Mouse (Mus musculus) stomach, postnatal 0 days (tissue): ENCODE results near the gene Zfp382. TPM values are rescaled to one million over a fixed set of nuclear protein-coding genes. Genes with fewer than 3 reads are reported as not detected.
A peak's percentile ranks its signal among the peaks of the same experiment; 100 is the strongest.

Experiments used
- ATAC-seq: fragments of 200-750 bp; cut with Nextera tagmentation; 2 replicates; pipeline ENCODE4 v1.8.0; 2017; ENCODE audit not compliant: low FRiP score, low TSS enrichment
- DNase-seq: peaks from one replicate; pipeline ENCODE4 v3.0.0-alpha.2; 2016; ENCODE audit warnings: low spot score
- H3K27ac ChIP-seq: fragments of 300-500 bp; sonication (generic); replicated peaks from 2 replicates; pipeline ENCODE4 v1.5.1; 2014; ENCODE audit warnings: mild to moderate bottlenecking, control low read depth
- H3K27me3 ChIP-seq: fragments of 300-500 bp; sonication (generic); 2 replicates; pipeline ENCODE4 v1.6.1; 2014; ENCODE audit warnings: low read length; ENCODE audit not compliant: control insufficient read depth, insufficient read depth
- H3K36me3 ChIP-seq: fragments of 300-500 bp; sonication (generic); 2 replicates; pipeline ENCODE4 v1.6.1; 2014; ENCODE audit warnings: low read length, mixed read lengths; ENCODE audit not compliant: control insufficient read depth, insufficient read depth
- H3K4me1 ChIP-seq: fragments of 300-500 bp; sonication (generic); replicated peaks from 2 replicates; pipeline ENCODE4 v1.6.1; 2014; ENCODE audit warnings: antibody characterized with exemption; ENCODE audit not compliant: control insufficient read depth, insufficient read depth
- H3K4me2 ChIP-seq: fragments of 300-500 bp; sonication (generic); replicated peaks from 2 replicates; pipeline ENCODE4 v1.6.1; 2014; ENCODE audit warnings: low read depth, mild to moderate bottlenecking, control low read depth, moderate library complexity
- H3K4me3 ChIP-seq: fragments of 300-500 bp; sonication (generic); 2 replicates; pipeline ENCODE4 v1.5.1; 2014; ENCODE audit warnings: low read depth, low read length, control low read depth
- H3K9ac ChIP-seq: fragments of 300-500 bp; sonication (generic); 2 replicates; pipeline ENCODE4 v1.6.1; 2014; ENCODE audit warnings: mild to moderate bottlenecking, low read length, control low read depth, mixed read lengths
- H3K9me3 ChIP-seq: fragments of 300-500 bp; sonication (generic); 2 replicates; pipeline ENCODE4 v1.6.1; 2016; ENCODE audit warnings: low read length; ENCODE audit not compliant: control insufficient read depth
- CTCF ChIP-seq: IDR thresholded peaks from 2 replicates; pipeline ENCODE4 v1.5.1; 2016; ENCODE audit warnings: antibody characterized with exemption, low read depth, mild to moderate bottlenecking, moderate library complexity
- EP300 ChIP-seq: optimal IDR thresholded peaks from 2 replicates; pipeline ENCODE3; 2016; ENCODE audit warnings: antibody characterized with exemption
- WGBS: fragments of 180-500 bp; shearing (Covaris S2); extraction: QIAGEN DNeasy Blood & Tissue Kit; methylation state at CpG from one replicate; pipeline ENCODE4 v1.1.7; 2014; 5-methylcytosine and 5-hydroxymethylcytosine counted together
- polyA plus RNA-seq: library from polyadenylated mRNA; unstranded; fragments of >200 nt; fragmentation: Nextera tagmentation; extraction: Ambion mirVana; gene quantifications from 2 replicates; pipeline ENCODE4 v1.2.1, GENCODE M21; 2015

Gene Zfp382
- polyA plus RNA-seq, 1 experiment from 2014 or later: 3.0 TPM

GRCm38 (mm10) chr7:30090970-30091585 lies 30.7 kb upstream of the Zfp382 start:
- Histone ChIP-seq H3K9ac (peak overlapping the region; percentile 23; the same call in 1 of the 2 replicates), H3K9me3 (no peaks in the 10 kb centered on the region), H3K36me3 (no peaks in the 10 kb centered on the region), H3K27me3 (no peaks in the 10 kb centered on the region), H3K27ac (no peak overlapping the region), H3K4me1 (peaks cover 7% of the 10 kb centered on the region), H3K4me2 (peak overlapping the region; percentile 62), H3K4me3 (peak overlapping the region; percentile 60)
- 4% methylated on average over 9 of the region's 9 CpGs for WGBS
- TF ChIP-seq EP300: no peak
- TF ChIP-seq CTCF: peak; percentile 77
- no peak for ATAC-seq
- DNase-seq: no peak

- H3K27ac ChIP-seq: no peak overlapping the region
- no peak overlapping the region for H3K4me3 ChIP-seq
- no peak for DNase-seq
- no peaks in the 10 kb centered on the region for H3K27me3 ChIP-seq
- no peak overlapping the region for H3K4me2 ChIP-seq
- WGBS: 83% methylated on average over 9 of the region's 9 CpGs
- TF ChIP-seq EP300 (no peak), CTCF (no peak)
- peaks cover 7% of the 10 kb centered on the region for H3K4me1 ChIP-seq
- ATAC-seq: no peak
- no peaks in the 10 kb centered on the region for H3K36me3 ChIP-seq
- no peaks in the 10 kb centered on the region for H3K9me3 ChIP-seq
- no peak overlapping the region for H3K9ac ChIP-seq
Observed at GRCm38 (mm10) chr7:30092666-30093065, 29.1 kb upstream of the Zfp382 start.

- peak overlapping the region; percentile 76 for H3K4me3 ChIP-seq
- H3K27ac ChIP-seq: no peak overlapping the region; the same call in 1 of the 2 replicates
- no peaks in the 10 kb centered on the region for H3K27me3 ChIP-seq
- WGBS: 67% methylated on average over 6 of the region's 6 CpGs
- no peaks in the 10 kb centered on the region for H3K9me3 ChIP-seq
- TF ChIP-seq EP300 (no peak), CTCF (no peak)
- H3K4me1 ChIP-seq: peaks cover 7% of the 10 kb centered on the region
- peak overlapping the region; percentile 73 for H3K9ac ChIP-seq
- peak overlapping the region; percentile 60 for H3K4me2 ChIP-seq
- DNase-seq (no peak), ATAC-seq (no peak)
- H3K36me3 ChIP-seq: peaks cover 1% of the 10 kb centered on the region; the same call in 1 of the 2 replicates
Observed at GRCm38 (mm10) chr7:30093918-30094415, 27.8 kb upstream of the Zfp382 start.

- H3K4me3 ChIP-seq: peak within 1 kb of the TSS; percentile 76
- DNase-seq: peak; percentile 88
- H3K27ac ChIP-seq: peak within 1 kb of the TSS; percentile 95
- WGBS: 1% methylated on average over 26 of the region's 26 CpGs
- H3K4me2 ChIP-seq: peak within 1 kb of the TSS; percentile 60
- H3K36me3 ChIP-seq: peaks cover 7% of the 10 kb centered on the region
- no peaks in the 10 kb centered on the region for H3K9me3 ChIP-seq
- TF ChIP-seq EP300 (no peak), CTCF (peak; percentile 44)
- ATAC-seq: peak; percentile 82
- H3K4me1 ChIP-seq: peaks cover 4% of the 10 kb centered on the region; the same call in 1 of the 2 replicates
- H3K9ac ChIP-seq: peak within 1 kb of the TSS; percentile 73
- no peaks in the 10 kb centered on the region for H3K27me3 ChIP-seq
Observed at GRCm38 (mm10) chr7:30094646-30095429, 26.9 kb upstream of the Zfp382 start, which contains the start of gene Zfp260. Gene Zfp260 (plus strand): TSS chr7:30094777.

- whole genome bisulfite sequencing: 5% methylated on average over 5 of the region's 5 CpGs
- no peak for ATAC-seq
- peak overlapping the region; percentile 76 for H3K4me3 ChIP-seq
- no peaks in the 10 kb centered on the region for H3K27me3 ChIP-seq
- no peaks in the 10 kb centered on the region for H3K9me3 ChIP-seq
- H3K36me3 ChIP-seq: peaks cover 7% of the 10 kb centered on the region
- peaks cover 4% of the 10 kb centered on the region; the same call in 1 of the 2 replicates for H3K4me1 ChIP-seq
- DNase-seq: no peak
- no peak for TF ChIP-seq CTCF
- TF ChIP-seq EP300: no peak
- peak overlapping the region; percentile 45 for H3K27ac ChIP-seq
- H3K9ac ChIP-seq: peak overlapping the region; percentile 50
- H3K4me2 ChIP-seq: peak overlapping the region; percentile 60
Observed at GRCm38 (mm10) chr7:30095551-30096125, 26.1 kb upstream of the Zfp382 start.
